Mouse (Mus musculus) bone marrow, adult 2 months (tissue): ENCODE data around the gene Fbxw13. TPM values are rescaled to one million over a fixed set of nuclear protein-coding genes. Genes with fewer than 3 reads are reported as not detected.
"Not testable (repeated sequence)": the region's sequence is repeated elsewhere in the genome, so short reads cannot be mapped to it uniquely, and the experiment has no call there.

Source experiments
- H3K27ac ChIP-seq: fragments of 200-500 bp; 2 replicates; pipeline ENCODE4 v1.5.1; 2012; ENCODE audit warnings: low read depth, mild to moderate bottlenecking, control low read depth, inconsistent platforms, low read length; ENCODE audit not compliant: control insufficient read depth, poor library complexity, insufficient read depth
- H3K4me1 ChIP-seq: fragments of 200-500 bp; 2 replicates; pipeline ENCODE4 v1.6.1; 2011; ENCODE audit warnings: low read length; ENCODE audit not compliant: control insufficient read depth, insufficient read depth
- H3K4me3 ChIP-seq: fragments of 200-500 bp; replicated peaks from 2 replicates; pipeline ENCODE3; 2011; ENCODE audit warnings: mild to moderate bottlenecking, low read depth, low read length, control low read depth; ENCODE audit not compliant: control insufficient read depth
- CTCF ChIP-seq: fragments of 200-500 bp; IDR thresholded peaks from 2 replicates; pipeline ENCODE4 v1.5.1; 2011; ENCODE audit warnings: low read length, control low read depth; ENCODE audit not compliant: control insufficient read depth, insufficient read depth
- POLR2A ChIP-seq: fragments of 200-500 bp; IDR thresholded peaks from 2 replicates; pipeline ENCODE4 v1.6.1; 2011; ENCODE audit warnings: low read depth, mild to moderate bottlenecking, control low read depth, low read length, borderline replicate concordance; ENCODE audit not compliant: control insufficient read depth
- WGBS: fragments of 180-500 bp; shearing (Covaris S2); methylation state at CpG from one replicate; pipeline ENCODE4 v1.1.7; 2018; 5-methylcytosine and 5-hydroxymethylcytosine counted together
- polyA plus RNA-seq: library from polyadenylated mRNA; stranded (reverse); fragments of >200 nt; gene quantifications from 2 replicates; pipeline ENCODE4 v1.2.4, GENCODE M21; 2011; ENCODE audit warnings: low replicate concordance; ENCODE audit not compliant: missing spikeins, insufficient read depth, insufficient read length

Fbxw13 gene
- polyA plus RNA-seq, 1 experiment: not detected

DNA sequence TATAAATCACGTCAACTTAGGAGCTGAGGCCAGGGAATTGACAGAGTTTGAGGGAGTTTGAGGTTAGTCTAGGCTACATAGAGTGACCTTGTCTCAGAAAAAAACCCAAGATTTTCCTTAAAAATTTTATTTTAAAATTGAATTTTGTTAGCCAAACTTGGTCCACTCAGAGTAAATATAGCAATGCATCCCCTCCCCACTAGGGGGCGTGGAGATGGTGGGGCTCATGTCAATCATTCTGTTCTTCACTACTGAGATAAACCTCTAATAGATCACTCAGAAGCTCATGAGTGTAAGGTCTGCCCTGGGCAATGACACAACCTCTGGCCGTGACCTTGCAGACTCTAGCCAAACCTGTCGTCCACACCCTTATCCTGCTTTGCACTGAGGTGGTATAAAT is 55.4 kb downstream of the Fbxw13 start:
- 60% methylated on average over 4 of the region's 4 CpGs for WGBS
- not testable (repeated sequence) for H3K4me1 ChIP-seq, H3K4me3 ChIP-seq, H3K27ac ChIP-seq
- peak; percentile 35; the same call in 1 of the 2 replicates for TF ChIP-seq CTCF

DNA sequence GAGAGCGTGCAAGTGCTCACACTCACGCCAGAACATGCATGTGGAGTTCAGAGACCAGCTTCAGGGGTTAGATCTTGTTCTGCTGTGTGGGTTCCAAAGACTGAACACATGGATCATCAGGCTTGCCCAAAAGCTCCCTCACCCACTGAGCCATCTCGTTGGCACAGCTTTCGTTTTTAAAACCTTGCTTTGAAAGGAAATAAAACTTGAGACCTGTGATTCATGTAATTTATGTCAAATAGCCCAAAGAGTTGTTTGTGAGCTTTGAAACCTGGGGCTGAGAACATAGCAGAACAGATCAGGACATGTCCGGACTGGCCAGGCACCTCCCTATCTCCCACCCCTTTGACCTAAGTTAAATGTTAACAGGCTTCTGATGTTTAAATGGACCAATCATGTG is 65.7 kb downstream of the Fbxw13 start:
- TF ChIP-seq POLR2A: no peak
- no peak for TF ChIP-seq CTCF
- WGBS: 78% methylated on average over 5 of the region's 5 CpGs
- no peak overlapping the region for H3K4me3 ChIP-seq
- H3K27ac ChIP-seq: no peak overlapping the region
- H3K4me1 ChIP-seq: no peaks in the 10 kb centered on the region

Other genes with a start within 250 kb of the Fbxw13 start
- gene Col7a1, start 242.4 kb downstream of the Fbxw13 start, polyA plus RNA-seq: 5.5 and 17.5 TPM in 2 replicates
- not detected in 2 replicates for gene Ucn2, start 210.0 kb downstream of the Fbxw13 start, polyA plus RNA-seq
- gene Pfkfb4, start 204.2 kb downstream of the Fbxw13 start, polyA plus RNA-seq: 15.4 and 35.2 TPM in 2 replicates
- gene Shisa5, start 157.4 kb downstream of the Fbxw13 start, polyA plus RNA-seq: 69.2 and 133 TPM in 2 replicates
- gene Trex1, start 136.2 kb downstream of the Fbxw13 start, polyA plus RNA-seq: 10.1 and 19.5 TPM in 2 replicates
- 5.8 and 10.2 TPM in 2 replicates for gene Atrip, start 121.9 kb downstream of the Fbxw13 start, polyA plus RNA-seq
- 3.4 and 6.0 TPM in 2 replicates for gene Ccdc51, start 113.5 kb downstream of the Fbxw13 start, polyA plus RNA-seq
- 206 and 254 TPM in 2 replicates for gene Tma7, start 113.4 kb downstream of the Fbxw13 start, polyA plus RNA-seq
- gene Plxnb1, start 100.6 kb downstream of the Fbxw13 start, polyA plus RNA-seq: 1.1 and 2.1 TPM in 2 replicates
- not detected in 2 replicates for gene Fbxw21, start 33.9 kb downstream of the Fbxw13 start, polyA plus RNA-seq
- gene Fbxw20, start 38.8 kb upstream of the Fbxw13 start, polyA plus RNA-seq: not detected in 2 replicates
- gene Fbxw14, start 91.7 kb upstream of the Fbxw13 start, polyA plus RNA-seq: not detected in 2 replicates
- gene Fbxw28, start 143.7 kb upstream of the Fbxw13 start, polyA plus RNA-seq: not detected in 2 replicates
- gene Fbxw22, start 208.3 kb upstream of the Fbxw13 start, polyA plus RNA-seq: not detected in 2 replicates